Mouse (Mus musculus) monocyte, adult 59 days (primary cell): ENCODE results near the gene Rnf40. TPM values are rescaled to one million over a fixed set of nuclear protein-coding genes. Genes with fewer than 3 reads are reported as not detected.

Experiments
- total RNA-seq, 2 experiments: library from RNA; stranded (reverse); gene quantifications; one replicate each; pipeline ENCODE4 v1.2.4; 2023

The Rnf40 gene
- total RNA-seq, result 10 to 100 TPM; 70.9 to 74.4 TPM

DNA sequence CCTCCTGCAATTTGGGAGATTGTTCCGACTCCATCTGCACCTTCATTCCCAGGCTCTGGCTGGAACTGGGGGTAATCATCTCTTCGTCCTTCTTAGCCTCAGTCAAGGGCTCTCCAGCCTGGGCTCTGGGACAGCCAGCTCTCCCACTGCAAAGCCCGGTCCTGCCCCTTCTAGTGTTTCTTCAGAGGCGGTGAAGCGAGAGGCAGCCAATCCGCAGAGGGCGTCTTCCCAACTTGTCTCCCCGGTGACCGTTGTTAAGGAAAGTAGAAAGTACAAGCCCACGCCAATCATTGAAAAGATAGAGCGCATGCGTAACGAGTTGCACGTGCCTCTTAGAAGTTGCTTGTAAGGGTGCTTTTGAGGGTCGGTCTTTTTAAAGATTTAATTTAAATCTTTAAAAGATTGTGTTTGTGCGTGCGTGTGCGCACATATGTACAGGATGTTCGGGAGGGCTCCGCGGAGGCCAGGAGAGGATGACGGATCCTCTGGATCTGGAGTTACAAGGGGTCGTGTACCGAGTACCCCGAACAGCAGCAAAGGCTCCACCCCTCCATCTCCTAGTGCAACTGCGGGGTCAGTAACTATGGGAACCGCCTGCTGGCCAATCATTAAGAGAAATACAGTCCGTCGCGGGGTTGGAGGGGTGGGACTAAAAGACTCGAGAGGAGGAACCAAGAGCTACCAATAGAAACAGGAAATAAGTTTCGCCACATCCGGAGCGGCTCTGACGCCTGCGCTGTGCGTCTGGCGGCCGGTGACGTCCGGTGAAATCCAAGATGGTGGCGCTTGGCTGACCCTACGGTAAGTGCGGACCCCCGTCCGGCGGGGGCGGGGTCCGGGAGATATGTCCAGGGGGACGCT is at the start of gene Rnf40, which contains the start of gene Ccdc189:
Gene Rnf40 (plus strand): TSS at position 757 of the 861 bp plus-strand sequence.
Gene Ccdc189 (minus strand): TSS at position 585 of the 861 bp plus-strand sequence.

GRCm38 (mm10) chr7:127561340-127561858 is 27.2 kb upstream of the Rnf40 start, which contains the start of gene Tmem265:
Gene Tmem265 (plus strand): TSS chr7:127561390.

DNA sequence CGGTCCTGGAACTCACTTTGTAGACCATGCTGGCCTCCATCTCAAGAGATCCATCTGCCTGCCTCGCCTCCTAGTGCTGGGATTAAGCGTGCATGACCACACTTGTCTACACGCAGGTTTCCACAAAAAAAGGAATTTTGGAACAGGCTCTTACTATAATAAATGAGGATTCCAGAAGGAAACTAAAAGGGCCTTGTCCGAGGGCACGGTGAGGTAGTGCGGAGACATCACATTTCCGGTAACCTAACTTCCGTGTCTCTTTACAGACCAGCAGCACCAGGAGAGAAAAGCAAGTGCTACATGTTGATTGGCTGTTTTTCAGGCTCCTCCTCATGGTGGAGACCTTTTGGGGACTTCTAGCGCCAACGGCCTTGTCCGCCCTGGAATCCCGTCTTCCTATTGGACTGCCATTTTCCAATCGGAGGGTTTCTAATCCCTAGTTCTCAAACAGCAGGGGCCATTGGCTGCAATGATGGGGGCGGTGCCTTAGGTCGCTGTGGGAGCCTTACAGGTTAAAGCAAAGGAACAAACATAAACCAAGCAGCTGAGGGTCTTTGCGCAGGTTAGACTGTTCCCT is 15.6 kb upstream of the Rnf40 start, which contains the start of gene Phkg2:
Gene Phkg2 (plus strand): TSS at position 446 of the 577 bp plus-strand sequence.

GRCm38 (mm10) chr7:127614891-127615843 is 26.6 kb downstream of the Rnf40 start, which contains the start of gene Zfp629:
Gene Zfp629 (minus strand): TSS chr7:127615797.

Other genes with a start within 250 kb of the Rnf40 start
- 1 to 10 TPM; 6.1 to 7.0 TPM for gene Zfp768, start 243.2 kb upstream of the Rnf40 start, total RNA-seq
- 1 to 10 TPM; 8.8 to 9.0 TPM for gene Zfp747, start 212.7 kb upstream of the Rnf40 start, total RNA-seq
- gene 9130019O22Rik, start 201.6 kb upstream of the Rnf40 start, total RNA-seq, result 1 to 10 TPM; 2.4 TPM
- gene E430018J23Rik, start 195.1 kb upstream of the Rnf40 start, total RNA-seq, result 1 to 10 TPM; 1.7 to 2.9 TPM
- 1 to 10 TPM; 5.4 to 6.3 TPM for gene Zfp764, start 181.9 kb upstream of the Rnf40 start, total RNA-seq
- gene Zfp688, start 166.7 kb upstream of the Rnf40 start, total RNA-seq, result 10 to 100 TPM in 1 of 2 experiments, 1 to 10 TPM in 1; 7.4 to 15.1 TPM
- 1 to 10 TPM; 2.3 to 3.3 TPM for gene Zfp689, start 139.6 kb upstream of the Rnf40 start, total RNA-seq
- 100 to 1,000 TPM; 125 to 128 TPM for gene Prr14, start 129.2 kb upstream of the Rnf40 start, total RNA-seq
- 100 to 1,000 TPM; 278 to 299 TPM for gene Fbrs, start 109.6 kb upstream of the Rnf40 start, total RNA-seq
- 100 to 1,000 TPM; 120 to 128 TPM for gene Srcap, start 76.8 kb upstream of the Rnf40 start, total RNA-seq
- 10 to 100 TPM; 21.9 to 24.4 TPM for gene Gm42715, start 69.2 kb upstream of the Rnf40 start, total RNA-seq
- not detected for gene Tmem265, start 27.4 kb upstream of the Rnf40 start, total RNA-seq
- 10 to 100 TPM; 83.2 to 90.2 TPM for gene Phkg2, start 15.4 kb upstream of the Rnf40 start, total RNA-seq
- 1 to 10 TPM in 1 of 2 experiments, not detected in 1; 1.2 TPM for gene Ccdc189, start 172 bp upstream of the Rnf40 start, total RNA-seq
- 1 to 10 TPM; 4.9 to 6.7 TPM for gene Zfp629, start 27.0 kb downstream of the Rnf40 start, total RNA-seq
- 10 to 100 TPM; 38.5 to 43.9 TPM for gene Bcl7c, start 120.2 kb downstream of the Rnf40 start, total RNA-seq
- not detected for gene Ctf1, start 124.0 kb downstream of the Rnf40 start, total RNA-seq
- not detected for gene Ctf2, start 143.4 kb downstream of the Rnf40 start, total RNA-seq
- gene Fbxl19, start 155.8 kb downstream of the Rnf40 start, total RNA-seq, result 10 to 100 TPM in 1 of 2 experiments, 1 to 10 TPM in 1; 9.8 to 11.1 TPM
- 10 to 100 TPM; 52.5 to 54.7 TPM for gene Orai3, start 181.0 kb downstream of the Rnf40 start, total RNA-seq
- gene Setd1a, start 187.9 kb downstream of the Rnf40 start, total RNA-seq, result 10 to 100 TPM; 45.6 to 53.7 TPM
- gene Gm49388, start 196.8 kb downstream of the Rnf40 start, total RNA-seq, result not detected
- gene Hsd3b7, start 211.8 kb downstream of the Rnf40 start, total RNA-seq, result 10 to 100 TPM; 26.3 to 30.0 TPM
- gene Stx4a, start 235.5 kb downstream of the Rnf40 start, total RNA-seq, result 100 to 1,000 TPM; 136 to 139 TPM
- under 1 TPM in 1 of 2 experiments, not detected in 1; 0.13 TPM for gene Stx1b, start 235.8 kb downstream of the Rnf40 start, total RNA-seq